Mouse (Mus musculus) macrophage (primary cell): ENCODE results near the gene Rd3l. TPM values are rescaled to one million over a fixed set of nuclear protein-coding genes. Genes with fewer than 3 reads are reported as not detected.

Source experiments
- polyA plus RNA-seq: library from polyadenylated mRNA; stranded (reverse); fragments of 250-400 nt; gene quantifications from 3 replicates; pipeline ENCODE4 v1.2.4, GENCODE M21; 2018; ENCODE audit warnings: inconsistent platforms

Rd3l gene
- polyA plus RNA-seq, 1 experiment from 2014 or later: not detected

Other genes starting within 250 kb of the Rd3l start
- 70.3 to 119 TPM (median 70.6 TPM) in 3 replicates for gene Klc1, start 222.5 kb downstream of the Rd3l start, polyA plus RNA-seq
- 0.75 to 4.9 TPM (median 1.3 TPM) in 3 replicates for gene Xrcc3, start 167.4 kb downstream of the Rd3l start, polyA plus RNA-seq
- 5.7 to 14.3 TPM (median 12.7 TPM) in 3 replicates for gene Zfyve21, start 167.1 kb downstream of the Rd3l start, polyA plus RNA-seq
- gene Ppp1r13b, start 73.2 kb downstream of the Rd3l start, polyA plus RNA-seq: 8.2 to 13.1 TPM (median 11.1 TPM) in 3 replicates
- 292 to 513 TPM (median 455 TPM) in 3 replicates for gene Atp5mpl, start 14.3 kb downstream of the Rd3l start, polyA plus RNA-seq
- gene Tdrd9, start 9.8 kb downstream of the Rd3l start, polyA plus RNA-seq: not detected in 3 replicates
- not detected in 3 replicates for gene Aspg, start 125.4 kb upstream of the Rd3l start, polyA plus RNA-seq
- not detected in 3 replicates for gene Kif26a, start 164.9 kb upstream of the Rd3l start, polyA plus RNA-seq